Mouse (Mus musculus): ENCODE measurements around the gene Foxp1.

GRCm38 (mm10) chr6:99261737-99262130 is 260.8 kb downstream of the Foxp1 start:
- TF ChIP-seq POLR2A (IDR thresholded peaks at IDR 0.05; ENCODE audit: borderline replicate concordance, control insufficient read depth, low read depth, low read length) (no peak), CTCF (IDR thresholded peaks at IDR 0.05; ENCODE audit: control insufficient read depth, insufficient read depth, low read length) (no peak)

Measured in bone marrow, adult 2 months (tissue).